Comparison of ENCODE assay signal across 9 mouse cellular contexts in genomic region chr13:44535441-44535840, GRCm38 (mm10).
DNase-seq lines count a peak whose midpoint lies in the region; ATAC-seq lines count a peak whose summit lies in the region.
"Had no signal": no experiment of that assay in that cellular context is flagged by ENCODE, and none has a peak within 500 bp of the region (broad histone marks: within the 10 kb centered on the region; RNA-seq: fewer than 3 reads in every experiment).

No protein-coding gene starts in this region.

- peak; percentile 26 to 29 for DNase-seq in kidney, postnatal 4 days
- no peak for DNase-seq in kidney, adult 18-20 months
- DNase-seq in lung, postnatal 36 days = peak; percentile 17
- DNase-seq in thymus, postnatal 0 days (ENCODE audit: low spot score) = peak; percentile 90
- DNase-seq in cerebellum, postnatal 36 days = no peak
- no peak for DNase-seq in ovary, postnatal 14 days (ENCODE audit: low spot score)
- DNase-seq in urinary bladder, postnatal 25 days (ENCODE audit: low spot score) = no peak

- peak; percentile 78 for ATAC-seq in common myeloid progenitor, adult 5-6 weeks (replicated peaks; ENCODE audit: low read depth, poor library complexity, severe bottlenecking)
- ATAC-seq: forebrain, embryonic 13.5 days had no signal

Comparison
In these comparisons a context has a peak if more than half of its experiments do, and no peak if none do; other contexts are left out.
1. DNase-seq: peak in kidney, postnatal 4 days (2 of 2), lung, postnatal 36 days (single experiment) and thymus, postnatal 0 days (single experiment); none in kidney, adult 18-20 months (single experiment), cerebellum, postnatal 36 days (0 of 2), ovary, postnatal 14 days (single experiment) and urinary bladder, postnatal 25 days (single experiment).